Mouse (Mus musculus) limb, embryonic 11.5 days (tissue): Measurements from ENCODE around the gene Serinc2. TPM values are rescaled to one million over a fixed set of nuclear protein-coding genes. Genes with fewer than 3 reads are reported as not detected.
A peak's percentile ranks its signal among the peaks of the same experiment; 100 is the strongest.

Experiments
- ATAC-seq: fragments of 200-750 bp; cut with Nextera tagmentation; 2 replicates; pipeline ENCODE4 v1.8.0; 2017; ENCODE audit warnings: low read depth; ENCODE audit not compliant: insufficient number of reproducible peaks, low FRiP score, low TSS enrichment
- DNase-seq: peaks from one replicate; pipeline ENCODE4 v3.0.0-alpha.2; 2015; ENCODE audit warnings: low spot score
- H3K27ac ChIP-seq: fragments of 300-500 bp; sonication (generic); replicated peaks from 2 replicates; pipeline ENCODE4 v1.5.1; 2014; ENCODE audit warnings: low read depth, mild to moderate bottlenecking, low read length
- H3K27me3 ChIP-seq: fragments of 300-500 bp; sonication (generic); 2 replicates; pipeline ENCODE4 v1.6.1; 2014; ENCODE audit warnings: mild to moderate bottlenecking, low read length, mixed read lengths; ENCODE audit not compliant: control insufficient read depth, insufficient read depth
- H3K36me3 ChIP-seq: fragments of 300-500 bp; sonication (generic); 2 replicates; pipeline ENCODE4 v1.6.1; 2014; ENCODE audit warnings: mild to moderate bottlenecking, low read length, moderate library complexity, mixed read lengths; ENCODE audit not compliant: control insufficient read depth, insufficient read depth
- H3K4me1 ChIP-seq: fragments of 300-500 bp; sonication (generic); 2 replicates; pipeline ENCODE4 v1.6.1; 2014; ENCODE audit warnings: low read length, mixed read lengths; ENCODE audit not compliant: control insufficient read depth, insufficient read depth
- H3K4me2 ChIP-seq: fragments of 300-500 bp; sonication (generic); 2 replicates; pipeline ENCODE4 v1.6.1; 2014; ENCODE audit warnings: low read depth, mild to moderate bottlenecking, moderate library complexity; ENCODE audit not compliant: severe bottlenecking
- H3K4me3 ChIP-seq: fragments of 300-500 bp; sonication (generic); 2 replicates; pipeline ENCODE4 v1.5.1; 2014; ENCODE audit warnings: low read depth, low read length
- H3K9ac ChIP-seq: fragments of 300-500 bp; sonication (generic); 2 replicates; pipeline ENCODE4 v1.6.1; 2014; ENCODE audit warnings: mild to moderate bottlenecking, low read length
- H3K9me3 ChIP-seq: fragments of 300-500 bp; sonication (generic); 2 replicates; pipeline ENCODE4 v1.6.1; 2016; ENCODE audit warnings: low read length; ENCODE audit not compliant: control insufficient read depth
- WGBS: fragments of 180-500 bp; shearing (Covaris S2); extraction: QIAGEN DNeasy Blood & Tissue Kit; methylation state at CpG from one replicate; pipeline ENCODE4 v1.1.7; 2014; 5-methylcytosine and 5-hydroxymethylcytosine counted together
- polyA plus RNA-seq: library from polyadenylated mRNA; unstranded; fragments of >200 nt; fragmentation: Nextera tagmentation; extraction: Ambion mirVana; gene quantifications from 2 replicates; pipeline ENCODE4 v1.2.1, GENCODE M21; 2014

Gene Serinc2
- polyA plus RNA-seq, 1 experiment from 2014 or later = 136 TPM

- H3K36me3 ChIP-seq = peaks cover 4% of the 10 kb centered on the region; the same call in 1 of the 2 replicates
- H3K4me2 ChIP-seq = no peak overlapping the region
These were observed 12.4 kb downstream of the Serinc2 start for GRCm38 (mm10) chr4:130266601-130267000.

GRCm38 (mm10) chr4:130264698-130265349 lies 14.2 kb downstream of the Serinc2 start:
- Histone ChIP-seq H3K9ac (no peak overlapping the region), H3K4me1 (0 out of 2 replicates have a peak, but pooled peaks cover 11% of the 10 kb centered on the region), H3K4me2 (no peak overlapping the region), H3K27ac (no peak overlapping the region), H3K4me3 (no peak overlapping the region), H3K36me3 (peaks cover 4% of the 10 kb centered on the region; the same call in 1 of the 2 replicates), H3K27me3 (no peaks in the 10 kb centered on the region), H3K9me3 (no peaks in the 10 kb centered on the region)
- peak; percentile 84 for DNase-seq
- 24% methylated on average over 24 of the region's 24 CpGs for WGBS
- ATAC-seq = no peak

More at GRCm38 (mm10) chr4:130266601-130267000, 12.4 kb downstream of the Serinc2 start:
- DNase-seq (no peak), ATAC-seq (no peak)
- Histone ChIP-seq H3K27ac (no peak overlapping the region), H3K9me3 (no peaks in the 10 kb centered on the region), H3K4me3 (no peak overlapping the region), H3K27me3 (no peaks in the 10 kb centered on the region), H3K4me1 (0 out of 2 replicates have a peak, but pooled peaks cover 11% of the 10 kb centered on the region), H3K9ac (no peak overlapping the region)
- 51% methylated on average over 9 of the region's 9 CpGs for WGBS

- H3K9ac ChIP-seq = no peak overlapping the region; the same call in 1 of the 2 replicates
- H3K36me3 ChIP-seq = peaks cover 4% of the 10 kb centered on the region; the same call in 1 of the 2 replicates
- ATAC-seq = no peak
- DNase-seq = no peak
- no peak overlapping the region for H3K4me3 ChIP-seq
- H3K4me2 ChIP-seq = no peak overlapping the region
- H3K9me3 ChIP-seq = no peaks in the 10 kb centered on the region
- 41% methylated on average over 11 of the region's 11 CpGs for WGBS
- no peak overlapping the region for H3K27ac ChIP-seq
- no peaks in the 10 kb centered on the region for H3K27me3 ChIP-seq
- H3K4me1 ChIP-seq = 0 out of 2 replicates have a peak, but pooled peaks cover 11% of the 10 kb centered on the region
These were observed 14.9 kb downstream of the Serinc2 start for GRCm38 (mm10) chr4:130264131-130264530.

GRCm38 (mm10) chr4:130260406-130260805 lies 18.6 kb downstream of the Serinc2 start:
- Histone ChIP-seq H3K27ac (no peak overlapping the region), H3K27me3 (no peaks in the 10 kb centered on the region), H3K9ac (no peak overlapping the region), H3K9me3 (no peaks in the 10 kb centered on the region), H3K36me3 (peaks cover 4% of the 10 kb centered on the region), H3K4me1 (peaks cover 3% of the 10 kb centered on the region; the same call in 1 of the 2 replicates), H3K4me2 (no peak overlapping the region), H3K4me3 (no peak overlapping the region)
- DNase-seq (no peak), ATAC-seq (no peak)
- WGBS = 33% methylated on average over 5 of the region's 5 CpGs

GRCm38 (mm10) chr4:130252441-130253157 lies 26.4 kb downstream of the Serinc2 start:
- Histone ChIP-seq H3K9ac (no peak overlapping the region), H3K27me3 (no peaks in the 10 kb centered on the region), H3K4me1 (peaks cover 3% of the 10 kb centered on the region), H3K36me3 (0 out of 2 replicates have a peak, but pooled peaks cover 3% of the 10 kb centered on the region), H3K4me3 (no peak overlapping the region), H3K27ac (no peak overlapping the region), H3K4me2 (no peak overlapping the region), H3K9me3 (no peaks in the 10 kb centered on the region)
- no peak for ATAC-seq
- 61% methylated on average over 8 of the region's 8 CpGs for WGBS
- no peak for DNase-seq

GRCm38 (mm10) chr4:130251763-130252162 lies 27.2 kb downstream of the Serinc2 start:
- ATAC-seq = no peak
- DNase-seq = no peak
- H3K4me3 ChIP-seq = no peak overlapping the region
- WGBS = 31% methylated on average over 3 of the region's 3 CpGs
- H3K9ac ChIP-seq = no peak overlapping the region
- no peak overlapping the region for H3K4me2 ChIP-seq
- no peaks in the 10 kb centered on the region for H3K27me3 ChIP-seq
- H3K27ac ChIP-seq = no peak overlapping the region
- peaks cover 3% of the 10 kb centered on the region for H3K4me1 ChIP-seq
- H3K9me3 ChIP-seq = no peaks in the 10 kb centered on the region
- 0 out of 2 replicates have a peak, but pooled peaks cover 3% of the 10 kb centered on the region for H3K36me3 ChIP-seq

- Histone ChIP-seq H3K9me3 (no peaks in the 10 kb centered on the region), H3K27me3 (no peaks in the 10 kb centered on the region), H3K27ac (no peak overlapping the region), H3K4me2 (no peak overlapping the region), H3K4me1 (peaks cover 3% of the 10 kb centered on the region), H3K9ac (no peak overlapping the region), H3K4me3 (no peak overlapping the region), H3K36me3 (0 out of 2 replicates have a peak, but pooled peaks cover 3% of the 10 kb centered on the region)
- ATAC-seq (no peak), DNase-seq (no peak)
- 36% methylated on average over 7 of the region's 7 CpGs for WGBS
These were observed 27.8 kb downstream of the Serinc2 start for GRCm38 (mm10) chr4:130251172-130251705.

- no peak overlapping the region for H3K27ac ChIP-seq
- WGBS = 76% methylated on average over 3 of the region's 3 CpGs
- 0 out of 2 replicates have a peak, but pooled peaks cover 2% of the 10 kb centered on the region for H3K36me3 ChIP-seq
- ATAC-seq (no peak), DNase-seq (no peak)
- H3K4me3 ChIP-seq = no peak overlapping the region
- no peak overlapping the region for H3K9ac ChIP-seq
- no peak overlapping the region for H3K4me2 ChIP-seq
- no peaks in the 10 kb centered on the region for H3K9me3 ChIP-seq
- no peaks in the 10 kb centered on the region for H3K27me3 ChIP-seq
- H3K4me1 ChIP-seq = peaks cover 3% of the 10 kb centered on the region; the same call in 1 of the 2 replicates
These were observed 30.4 kb downstream of the Serinc2 start for GRCm38 (mm10) chr4:130248636-130249035.
